Mouse (Mus musculus): ENCODE measurements around the gene Trpv4. TPM values are rescaled to one million over a fixed set of nuclear protein-coding genes. Genes with fewer than 3 reads are reported as not detected.

Gene Trpv4
- 0.39 and 0.59 TPM in 2 replicates for polyA plus RNA-seq (2014; fragmentation: Nextera tagmentation; extraction: Ambion mirVana)

DNA sequence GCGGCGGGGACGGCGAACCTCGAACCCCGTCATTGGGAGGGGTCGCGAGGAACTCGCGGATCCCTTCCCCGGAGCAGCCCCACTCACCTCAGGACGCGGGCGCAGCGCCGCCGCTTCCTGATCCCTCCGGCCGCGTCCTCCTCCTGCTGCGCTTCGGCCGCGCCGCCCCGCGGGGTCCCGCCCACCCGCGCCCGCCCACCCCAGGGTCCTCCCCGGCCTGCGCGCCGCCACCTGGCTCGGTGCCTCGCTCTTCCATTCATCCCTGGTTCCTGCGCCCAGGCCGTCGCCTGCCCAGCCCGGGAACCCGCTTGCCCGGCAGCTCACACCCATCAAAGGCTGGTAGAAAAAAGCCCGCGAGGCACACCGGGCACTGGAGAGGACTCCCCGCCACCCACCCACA, at the start of gene Trpv4:
Gene Trpv4 (minus strand): TSS at position 167 of the 400 bp plus-strand sequence.
- Histone ChIP-seq H3K9ac (replicated peaks; ENCODE audit: low read depth, low read length) (peak within 1 kb of the TSS; percentile 44), H3K4me2 (ENCODE audit: low read depth, low read length) (peak within 1 kb of the TSS; percentile 61), H3K4me1 (ENCODE audit: control insufficient read depth, insufficient read depth, low read length) (0 out of 2 replicates have a peak, but pooled peaks cover 6% of the 10 kb centered on the region), H3K36me3 (ENCODE audit: control insufficient read depth, insufficient read depth, low read length) (no peaks in the 10 kb centered on the region), H3K9me3 (ENCODE audit: control insufficient read depth, low read length) (no peaks in the 10 kb centered on the region), H3K27ac (ENCODE audit: low read depth, low read length) (no peak within 1 kb of the TSS), H3K27me3 (ENCODE audit: control insufficient read depth, insufficient read depth, low read length) (peaks cover 25% of the 10 kb centered on the region), H3K4me3 (ENCODE audit: low read depth, low read length) (peak within 1 kb of the TSS; percentile 34)
- under 1% methylated on average over 46 of the region's 47 CpGs for WGBS
- no peak for ATAC-seq (ENCODE audit: low read depth)

DNA sequence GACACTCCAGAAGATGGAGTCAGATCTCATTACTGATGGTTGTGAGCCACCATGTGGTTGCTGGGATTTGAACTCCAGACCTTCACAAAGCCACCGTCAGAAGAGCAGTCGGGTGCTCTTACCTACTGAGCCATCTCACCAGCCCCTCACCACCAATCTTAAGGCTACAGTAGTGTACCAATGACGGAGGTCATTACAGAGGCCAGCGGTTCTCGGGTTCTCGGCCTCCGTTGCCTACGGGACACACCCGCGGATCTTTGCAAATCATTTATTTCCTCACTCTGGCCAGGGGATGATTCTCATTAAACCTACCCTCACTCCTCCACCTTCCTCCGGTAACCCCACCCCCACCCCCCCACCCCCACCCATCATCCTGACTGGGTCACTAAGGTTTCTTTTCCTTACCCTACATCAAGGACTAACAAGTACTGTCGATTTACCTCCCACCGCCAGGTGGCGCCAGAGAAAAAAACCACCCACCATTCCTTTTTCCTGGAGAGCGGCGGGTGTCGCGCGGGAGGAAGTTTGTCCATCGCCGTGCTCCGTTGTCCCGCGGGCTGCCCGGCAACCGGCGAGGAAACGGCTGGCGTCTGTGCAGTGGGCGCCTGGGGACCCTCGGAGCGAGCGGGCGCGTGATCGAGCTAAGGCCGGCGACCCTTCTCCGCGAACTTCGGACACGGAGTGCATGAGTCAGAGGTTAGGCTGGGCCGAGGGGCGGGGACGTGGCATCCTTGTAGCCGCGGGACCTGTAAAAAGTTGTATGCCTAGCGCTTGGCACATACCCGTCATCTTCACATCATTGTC, 49.2 kb upstream of the Trpv4 start, which contains the start of gene Tchp:
Gene Tchp (plus strand): TSS at position 496 of the 804 bp plus-strand sequence.
- H3K4me1 ChIP-seq (ENCODE audit: control insufficient read depth, insufficient read depth, low read length) = peaks cover 7% of the 10 kb centered on the region
- H3K36me3 ChIP-seq (ENCODE audit: control insufficient read depth, insufficient read depth, low read length) = peaks cover 14% of the 10 kb centered on the region
- peak within 1 kb of the TSS; percentile 61 for H3K9ac ChIP-seq (replicated peaks; ENCODE audit: low read depth, low read length)
- H3K4me3 ChIP-seq (ENCODE audit: low read depth, low read length) = peak within 1 kb of the TSS; percentile 75
- 3% methylated on average over 49 of the region's 49 CpGs for WGBS
- H3K27ac ChIP-seq (ENCODE audit: low read depth, low read length) = no peak within 1 kb of the TSS
- peak within 1 kb of the TSS; percentile 58 for H3K4me2 ChIP-seq (ENCODE audit: low read depth, low read length)
- peak; percentile 89 for ATAC-seq (ENCODE audit: low read depth)
- H3K27me3 ChIP-seq (ENCODE audit: control insufficient read depth, insufficient read depth, low read length) = no peaks in the 10 kb centered on the region
- no peaks in the 10 kb centered on the region for H3K9me3 ChIP-seq (ENCODE audit: control insufficient read depth, low read length)

DNA sequence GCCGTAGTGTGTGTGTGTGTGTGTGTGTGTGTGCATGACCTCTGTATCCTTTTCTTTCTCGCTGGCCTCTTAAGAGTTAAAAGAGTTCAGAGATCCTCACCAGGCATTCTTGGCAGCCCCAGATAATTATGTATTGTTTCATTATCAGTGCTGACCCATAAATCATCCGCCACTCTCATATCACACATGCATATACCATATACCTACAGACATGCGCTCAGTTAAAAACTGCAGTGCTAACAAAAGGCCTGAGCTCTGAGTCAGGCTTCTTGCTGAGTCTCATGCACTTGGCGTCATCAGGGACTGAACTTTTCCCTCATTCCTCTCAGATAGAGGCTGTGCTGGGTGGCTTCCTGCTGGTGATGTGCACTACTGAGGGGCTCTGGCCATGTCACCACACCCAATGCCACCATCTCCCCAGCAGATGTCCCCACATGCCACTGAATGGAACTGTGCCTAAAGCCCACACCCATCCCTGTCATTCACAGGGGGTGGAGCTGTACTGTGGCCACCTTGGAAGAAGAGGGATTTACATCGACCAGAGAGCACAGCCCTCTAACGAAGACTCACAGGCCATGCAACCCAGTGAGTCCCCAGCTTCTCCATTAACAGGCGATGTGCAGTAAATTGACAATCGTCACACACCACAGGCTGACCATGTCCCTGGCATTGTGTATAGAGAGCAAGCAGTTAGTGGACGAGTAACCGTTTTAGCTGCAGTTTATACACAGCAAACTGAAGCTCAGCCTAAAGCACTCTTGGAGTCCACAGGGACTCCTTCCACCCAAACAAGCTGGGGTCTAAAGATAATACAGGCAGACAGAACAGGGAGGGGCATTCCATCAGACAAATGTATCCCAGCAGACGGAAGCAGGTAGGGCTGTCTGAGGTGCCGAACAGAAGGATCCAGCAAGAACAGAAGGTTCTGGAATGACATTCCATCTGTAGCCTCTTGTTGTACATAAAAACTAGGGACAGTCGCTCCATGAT, 44.5 kb upstream of the Trpv4 start:
- no peak overlapping the region for H3K27ac ChIP-seq (ENCODE audit: low read depth, low read length)
- 64% methylated on average over 14 of the region's 14 CpGs for WGBS
- no peaks in the 10 kb centered on the region for H3K36me3 ChIP-seq (ENCODE audit: control insufficient read depth, insufficient read depth, low read length)
- H3K4me1 ChIP-seq (ENCODE audit: control insufficient read depth, insufficient read depth, low read length) = no peaks in the 10 kb centered on the region
- no peak for ATAC-seq (ENCODE audit: low read depth)
- H3K4me3 ChIP-seq (ENCODE audit: low read depth, low read length) = no peak overlapping the region
- H3K27me3 ChIP-seq (ENCODE audit: control insufficient read depth, insufficient read depth, low read length) = no peaks in the 10 kb centered on the region
- no peaks in the 10 kb centered on the region for H3K9me3 ChIP-seq (ENCODE audit: control insufficient read depth, low read length)
- no peak overlapping the region for H3K9ac ChIP-seq (replicated peaks; ENCODE audit: low read depth, low read length)
- H3K4me2 ChIP-seq (ENCODE audit: low read depth, low read length) = no peak overlapping the region

DNA sequence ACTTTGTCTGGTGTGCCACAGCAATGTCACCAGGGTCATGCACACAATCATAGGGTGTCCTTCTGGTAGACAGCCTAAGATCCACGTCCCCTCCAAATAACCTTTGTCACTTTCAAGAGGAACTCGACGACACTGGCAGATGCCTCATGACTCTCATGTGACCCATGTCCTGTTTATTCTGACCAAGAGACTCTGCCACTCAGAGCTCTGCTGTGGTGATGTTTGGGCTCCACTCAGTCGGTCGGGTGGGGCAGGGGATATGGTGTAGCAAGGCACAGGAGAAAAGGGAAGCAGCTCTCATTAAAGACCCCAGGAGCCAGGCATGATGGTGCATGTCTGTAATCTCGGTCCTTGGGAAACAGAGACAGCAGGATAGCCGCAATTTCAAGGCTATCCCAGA, 40.8 kb upstream of the Trpv4 start:
- WGBS = 61% methylated on average over 7 of the region's 7 CpGs
- no peaks in the 10 kb centered on the region for H3K36me3 ChIP-seq (ENCODE audit: control insufficient read depth, insufficient read depth, low read length)
- no peak overlapping the region for H3K4me3 ChIP-seq (ENCODE audit: low read depth, low read length)
- H3K9ac ChIP-seq (replicated peaks; ENCODE audit: low read depth, low read length) = no peak overlapping the region
- no peaks in the 10 kb centered on the region for H3K27me3 ChIP-seq (ENCODE audit: control insufficient read depth, insufficient read depth, low read length)
- ATAC-seq (ENCODE audit: low read depth) = no peak
- H3K9me3 ChIP-seq (ENCODE audit: control insufficient read depth, low read length) = no peaks in the 10 kb centered on the region
- H3K4me2 ChIP-seq (ENCODE audit: low read depth, low read length) = no peak overlapping the region
- no peak overlapping the region for H3K27ac ChIP-seq (ENCODE audit: low read depth, low read length)
- no peaks in the 10 kb centered on the region for H3K4me1 ChIP-seq (ENCODE audit: control insufficient read depth, insufficient read depth, low read length)

DNA sequence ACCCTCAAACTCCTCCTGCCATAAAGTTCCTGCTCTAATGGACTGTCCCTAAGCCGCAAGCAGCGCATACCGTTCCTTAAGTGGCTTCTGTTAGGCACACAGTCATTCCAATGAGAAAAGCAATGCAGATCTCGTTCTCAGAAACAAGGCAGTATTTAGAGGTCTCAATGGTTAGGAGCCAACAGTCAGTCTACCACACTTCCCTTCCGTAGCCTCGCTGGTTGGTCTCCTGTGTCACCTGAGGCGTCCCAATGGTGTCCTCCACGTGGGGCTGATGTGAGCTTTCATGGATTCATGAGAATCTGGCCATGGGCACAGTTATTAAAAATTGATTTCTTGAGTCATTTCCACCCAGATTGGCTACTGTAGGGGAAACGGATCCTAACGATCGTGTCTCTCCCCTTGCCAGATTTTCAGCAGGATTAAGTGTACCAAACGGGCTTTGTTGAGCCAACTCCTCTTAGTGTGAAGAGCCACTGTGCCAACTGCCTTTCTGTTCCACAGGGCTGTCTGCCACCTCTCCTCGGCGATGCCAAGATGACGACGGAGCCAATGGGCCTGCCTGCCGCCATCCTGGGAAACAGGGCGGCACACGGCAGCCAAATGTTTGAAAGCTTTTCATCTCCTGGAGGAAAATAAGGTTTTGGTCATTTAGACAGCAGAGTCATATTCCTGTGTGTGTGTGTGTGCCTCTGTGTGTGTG, 40.0 kb upstream of the Trpv4 start:
- no peak for ATAC-seq (ENCODE audit: low read depth)
- Histone ChIP-seq H3K9ac (replicated peaks; ENCODE audit: low read depth, low read length) (no peak overlapping the region), H3K9me3 (ENCODE audit: control insufficient read depth, low read length) (no peaks in the 10 kb centered on the region), H3K4me2 (ENCODE audit: low read depth, low read length) (no peak overlapping the region), H3K27ac (ENCODE audit: low read depth, low read length) (no peak overlapping the region), H3K4me1 (ENCODE audit: control insufficient read depth, insufficient read depth, low read length) (no peaks in the 10 kb centered on the region), H3K36me3 (ENCODE audit: control insufficient read depth, insufficient read depth, low read length) (no peaks in the 10 kb centered on the region), H3K27me3 (ENCODE audit: control insufficient read depth, insufficient read depth, low read length) (no peaks in the 10 kb centered on the region), H3K4me3 (ENCODE audit: low read depth, low read length) (no peak overlapping the region)
- WGBS = 86% methylated on average over 19 of the region's 19 CpGs

DNA sequence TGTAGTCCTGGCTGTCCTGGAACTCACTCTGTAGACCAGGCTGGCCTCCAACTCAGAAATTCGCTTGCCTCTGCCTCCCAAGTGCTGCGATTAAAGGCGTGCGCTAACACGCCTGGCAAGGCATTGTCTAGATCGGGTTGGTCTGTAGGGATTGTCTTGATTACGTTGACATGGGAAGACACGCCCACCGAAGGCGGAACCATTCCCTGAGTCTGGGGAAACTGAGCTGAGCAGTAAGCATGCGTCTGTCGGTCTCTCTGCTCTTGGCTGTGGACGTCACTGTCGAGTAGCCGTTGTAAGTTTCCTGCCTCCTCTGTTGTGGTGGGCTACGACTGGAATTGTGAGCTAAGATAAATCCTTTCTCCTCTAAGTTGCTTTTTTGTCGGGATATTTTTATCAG, 38.7 kb upstream of the Trpv4 start:
- H3K27me3 ChIP-seq (ENCODE audit: control insufficient read depth, insufficient read depth, low read length) = no peaks in the 10 kb centered on the region
- H3K36me3 ChIP-seq (ENCODE audit: control insufficient read depth, insufficient read depth, low read length) = no peaks in the 10 kb centered on the region
- H3K9ac ChIP-seq (replicated peaks; ENCODE audit: low read depth, low read length) = no peak overlapping the region
- H3K27ac ChIP-seq (ENCODE audit: low read depth, low read length) = no peak overlapping the region
- H3K9me3 ChIP-seq (ENCODE audit: control insufficient read depth, low read length) = no peaks in the 10 kb centered on the region
- 84% methylated on average over 17 of the region's 17 CpGs for WGBS
- no peaks in the 10 kb centered on the region for H3K4me1 ChIP-seq (ENCODE audit: control insufficient read depth, insufficient read depth, low read length)
- H3K4me2 ChIP-seq (ENCODE audit: low read depth, low read length) = no peak overlapping the region
- ATAC-seq (ENCODE audit: low read depth) = no peak
- H3K4me3 ChIP-seq (ENCODE audit: low read depth, low read length) = no peak overlapping the region

DNA sequence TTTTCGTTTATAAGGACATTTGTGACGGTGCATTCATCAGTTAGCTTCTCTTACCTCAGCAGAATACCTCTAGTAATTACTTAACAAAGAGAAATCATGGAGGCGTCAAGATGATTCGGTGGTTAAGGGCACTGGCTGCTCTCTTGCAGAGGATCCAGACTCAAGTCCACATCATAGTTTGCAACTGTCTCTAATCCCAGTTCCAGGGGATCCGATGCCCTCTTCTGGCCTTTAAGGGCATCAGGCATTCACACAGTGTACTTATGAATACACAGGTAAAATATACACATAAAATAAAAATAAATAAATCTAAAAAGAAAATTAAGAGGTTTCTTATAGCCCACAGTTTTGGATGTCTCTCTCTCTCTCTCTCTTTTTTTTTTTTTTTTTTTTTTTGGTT, 37.6 kb upstream of the Trpv4 start:
- Histone ChIP-seq H3K4me3 (ENCODE audit: low read depth, low read length) (no peak overlapping the region), H3K27me3 (ENCODE audit: control insufficient read depth, insufficient read depth, low read length) (no peaks in the 10 kb centered on the region), H3K4me2 (ENCODE audit: low read depth, low read length) (no peak overlapping the region), H3K4me1 (ENCODE audit: control insufficient read depth, insufficient read depth, low read length) (no peaks in the 10 kb centered on the region), H3K36me3 (ENCODE audit: control insufficient read depth, insufficient read depth, low read length) (no peaks in the 10 kb centered on the region), H3K9me3 (ENCODE audit: control insufficient read depth, low read length) (no peaks in the 10 kb centered on the region), H3K27ac (ENCODE audit: low read depth, low read length) (no peak overlapping the region), H3K9ac (replicated peaks; ENCODE audit: low read depth, low read length) (no peak overlapping the region)
- ATAC-seq (ENCODE audit: low read depth) = no peak
- WGBS = 75% methylated on average over 5 of the region's 5 CpGs

DNA sequence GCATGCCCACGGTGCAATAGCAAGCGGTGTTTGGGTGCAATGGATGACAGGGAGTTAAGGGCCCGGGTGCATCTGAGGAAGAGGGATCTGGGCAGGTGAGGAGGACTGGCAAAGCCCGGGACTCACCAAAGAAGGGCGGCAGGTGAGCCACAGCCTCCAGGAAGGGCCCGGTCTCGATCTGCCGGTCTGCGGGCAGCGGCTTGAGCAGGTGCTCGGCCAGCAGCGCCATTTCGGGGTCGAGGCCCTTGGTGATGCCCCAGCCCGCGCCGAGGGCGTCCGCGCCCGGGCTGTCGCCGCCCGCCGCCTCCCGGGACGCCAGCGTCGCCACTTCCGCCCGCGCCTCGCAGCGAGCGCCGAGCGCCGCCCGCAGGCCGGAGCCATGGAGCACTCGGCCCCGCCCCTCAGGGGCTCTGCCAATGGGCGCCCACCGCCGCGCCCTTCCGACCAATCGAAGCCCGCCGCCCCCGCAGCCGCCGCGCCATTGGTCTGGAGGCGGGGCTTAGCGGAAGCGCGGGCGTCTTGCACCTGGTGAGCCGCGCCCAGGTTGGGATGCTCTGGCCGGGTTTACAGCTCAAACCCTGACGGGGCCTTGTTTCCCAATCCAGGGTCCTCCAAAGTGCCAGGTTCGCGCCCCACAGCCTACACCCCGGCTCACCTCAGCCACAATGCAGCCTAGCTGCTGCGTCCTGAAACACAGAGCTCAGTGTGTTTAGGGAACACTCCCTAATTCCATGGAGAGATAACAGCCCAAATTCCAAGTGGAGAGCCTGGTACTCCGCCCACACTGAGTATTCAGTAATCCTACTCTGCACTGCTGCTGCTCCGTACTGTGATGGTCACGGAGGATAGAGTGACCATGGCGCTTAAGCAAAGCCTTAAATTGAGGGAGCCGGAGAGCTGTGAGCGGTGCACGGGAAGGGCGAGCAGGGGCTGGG, 32.7 kb upstream of the Trpv4 start, which contains the start of gene Gltp:
Gene Gltp (minus strand): TSS at position 352 of the 935 bp plus-strand sequence.
- Histone ChIP-seq H3K9me3 (ENCODE audit: control insufficient read depth, low read length) (no peaks in the 10 kb centered on the region), H3K4me2 (ENCODE audit: low read depth, low read length) (peak within 1 kb of the TSS; percentile 87), H3K4me3 (ENCODE audit: low read depth, low read length) (peak within 1 kb of the TSS; percentile 77), H3K36me3 (ENCODE audit: control insufficient read depth, insufficient read depth, low read length) (no peaks in the 10 kb centered on the region), H3K27me3 (ENCODE audit: control insufficient read depth, insufficient read depth, low read length) (no peaks in the 10 kb centered on the region), H3K27ac (ENCODE audit: low read depth, low read length) (no peak within 1 kb of the TSS), H3K4me1 (ENCODE audit: control insufficient read depth, insufficient read depth, low read length) (peaks cover 11% of the 10 kb centered on the region), H3K9ac (replicated peaks; ENCODE audit: low read depth, low read length) (peak within 1 kb of the TSS; percentile 84)
- ATAC-seq (ENCODE audit: low read depth) = peak; percentile 97
- 5% methylated on average over 64 of the region's 75 CpGs for WGBS
